Mouse (Mus musculus) layer of hippocampus, adult 9-10 months (tissue): Measurements from ENCODE around the gene Olfr785.
A peak's percentile ranks its signal among the peaks of the same experiment; 100 is the strongest.
"Not testable (repeated sequence)": the region's sequence is repeated elsewhere in the genome, so short reads cannot be mapped to it uniquely, and the experiment has no call there.

Experiments
- DNase-seq: peaks from one replicate; pipeline ENCODE4 v3.0.0; 2022; ENCODE audit warnings: low spot score

The Olfr785 gene

DNA sequence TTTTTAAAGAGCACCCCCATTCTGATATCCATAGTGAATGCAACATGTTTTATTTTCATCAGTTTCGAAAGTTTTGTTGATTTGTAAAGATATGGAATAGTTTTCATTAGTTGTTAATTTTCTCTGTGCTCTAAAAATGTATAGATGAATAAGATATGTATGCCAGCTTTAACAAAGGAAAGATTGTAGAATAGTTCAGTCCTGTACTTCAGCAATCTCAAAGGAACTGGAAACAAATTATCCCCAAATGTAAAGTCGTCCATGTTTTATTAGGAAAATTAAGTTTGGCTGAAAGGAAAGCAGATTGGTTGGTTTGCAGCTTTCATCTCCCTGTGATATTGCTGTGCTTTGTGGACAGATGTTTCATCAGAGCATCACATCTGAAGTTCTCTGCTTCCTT, at the start of gene Olfr785:
TSS of gene Olfr785 (plus strand) at position 301 of the 400 bp plus-strand sequence.
- no peak for DNase-seq

DNA sequence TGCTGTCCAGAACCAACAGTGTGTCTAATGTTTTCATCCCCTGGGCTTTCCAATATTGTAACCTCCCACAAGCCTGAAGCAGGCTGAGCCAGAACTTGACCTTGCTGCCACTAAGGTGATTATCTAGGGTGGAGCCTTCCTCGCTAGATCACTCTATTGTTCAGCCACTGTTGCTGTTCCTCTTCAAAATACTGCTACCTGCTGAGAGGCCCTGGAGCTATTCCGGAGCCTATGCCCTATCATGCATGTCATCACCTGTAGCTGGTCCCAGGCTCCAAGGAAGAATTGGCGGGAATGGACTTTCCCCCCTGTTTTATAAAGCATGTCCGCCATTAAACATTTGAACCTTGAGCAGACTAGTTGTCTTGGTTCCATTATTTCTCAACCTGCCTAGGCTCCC, 48.7 kb upstream of the Olfr785 start:
- DNase-seq = not testable (repeated sequence)

- peak; percentile 5 for DNase-seq
These were observed 47.9 kb upstream of the Olfr785 start for GRCm38 (mm10) chr10:129357307-129357706.

DNA sequence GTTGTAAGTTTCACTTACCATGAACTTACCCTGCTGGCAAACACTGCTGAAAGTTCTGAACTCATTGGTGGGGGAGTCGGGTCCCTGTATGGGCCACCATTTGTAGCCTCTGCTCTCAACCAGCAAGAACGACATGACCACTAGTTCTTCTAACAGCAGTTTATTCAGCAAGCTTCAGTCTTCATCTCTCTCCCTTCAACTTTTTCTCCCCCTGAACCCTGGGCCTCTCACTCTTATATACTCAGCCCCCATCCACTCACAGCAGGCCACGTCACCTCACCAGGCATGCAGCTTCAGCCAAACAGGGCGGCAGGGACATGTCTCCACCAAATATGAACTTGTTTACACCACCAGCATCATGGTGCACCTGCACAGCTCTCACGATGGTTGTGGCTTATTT, 31.2 kb upstream of the Olfr785 start:
- DNase-seq = not testable (repeated sequence)

- no peak for DNase-seq
These were observed 21.4 kb upstream of the Olfr785 start, which contains the start of gene Olfr784 for GRCm38 (mm10) chr10:129383783-129384182. TSS of gene Olfr784 (plus strand) at chr10:129384083.

GRCm38 (mm10) chr10:129400892-129401291, 4.3 kb upstream of the Olfr785 start:
- no peak for DNase-seq

DNA sequence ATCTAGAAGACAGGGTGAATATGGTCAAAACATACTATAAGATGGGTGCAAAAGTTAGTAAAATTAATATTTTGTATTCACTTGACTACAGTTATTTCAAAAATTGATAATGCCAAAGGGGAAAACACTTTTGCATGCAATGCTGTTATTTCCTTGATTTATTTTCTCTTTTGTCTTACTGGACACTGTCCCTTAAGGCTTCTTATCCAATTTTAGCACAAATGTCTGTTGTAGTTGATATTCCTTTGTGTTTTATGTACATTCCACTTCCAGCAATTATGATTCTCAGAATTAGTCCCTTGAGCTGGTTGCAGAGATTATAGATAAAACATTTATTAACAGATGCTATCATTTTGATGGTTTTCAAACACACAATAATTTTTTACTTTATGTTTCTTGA, 21.8 kb downstream of the Olfr785 start, which contains the start of gene Olfr786:
TSS of gene Olfr786 (plus strand) at position 301 of the 400 bp plus-strand sequence.
- no peak for DNase-seq
